Mouse (Mus musculus): ENCODE results near the gene Vps11. TPM values are rescaled to one million over a fixed set of nuclear protein-coding genes. Genes with fewer than 3 reads are reported as not detected.
A peak's percentile ranks its signal among the peaks of the same experiment; 100 is the strongest.

The Vps11 gene
- polyA plus RNA-seq, 1 experiment from 2014 or later: 14.4 TPM

GRCm38 (mm10) chr9:44352337-44352736 is 9.1 kb downstream of the Vps11 start:
- Histone ChIP-seq H3K4me1 (ENCODE audit: control insufficient read depth, low read depth, low read length) (peaks cover 4% of the 10 kb centered on the region), H3K36me3 (ENCODE audit: control insufficient read depth, insufficient read depth) (peaks cover 83% of the 10 kb centered on the region), H3K9ac (ENCODE audit: low read depth, low read length) (no peak overlapping the region), H3K4me2 (ENCODE audit: low read depth, low read length) (no peak overlapping the region), H3K4me3 (ENCODE audit: low read depth, low read length) (no peak overlapping the region), H3K9me3 (replicated peaks; ENCODE audit: control insufficient read depth, low read length) (no peaks in the 10 kb centered on the region), H3K27ac (ENCODE audit: low read length) (no peak overlapping the region), H3K27me3 (ENCODE audit: control insufficient read depth, insufficient read depth, low read depth, low read length) (no peaks in the 10 kb centered on the region)
- ATAC-seq (ENCODE audit: low read depth): no peak
- 78% methylated on average over 10 of the region's 10 CpGs for WGBS (ENCODE audit: insufficient replicate concordance)

DNA sequence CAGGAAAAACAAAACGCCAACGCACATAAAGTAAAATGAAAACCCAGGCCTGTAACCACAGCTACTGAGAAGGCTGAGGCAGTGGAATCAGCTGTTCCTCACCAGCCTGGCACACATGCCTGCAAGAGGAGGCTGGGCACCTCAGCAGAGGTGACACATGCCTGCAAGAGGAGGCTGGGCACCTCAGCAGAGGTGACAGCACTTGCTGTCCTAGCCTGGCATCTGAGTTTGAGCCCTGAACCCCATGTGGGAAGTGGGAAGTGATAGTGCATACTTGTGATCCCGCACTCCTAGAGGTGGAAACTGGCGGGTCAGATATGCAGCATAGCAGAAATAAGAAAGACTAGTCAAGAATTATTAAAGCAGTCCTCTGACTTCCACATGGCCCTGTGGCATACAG is 10.1 kb downstream of the Vps11 start:
- Histone ChIP-seq H3K4me1 (ENCODE audit: control insufficient read depth, low read depth, low read length) (peaks cover 4% of the 10 kb centered on the region), H3K4me2 (ENCODE audit: low read depth, low read length) (no peak overlapping the region), H3K27me3 (ENCODE audit: control insufficient read depth, insufficient read depth, low read depth, low read length) (no peaks in the 10 kb centered on the region), H3K36me3 (ENCODE audit: control insufficient read depth, insufficient read depth) (peaks cover 78% of the 10 kb centered on the region), H3K4me3 (ENCODE audit: low read depth, low read length) (no peak overlapping the region), H3K9ac (ENCODE audit: low read depth, low read length) (no peak overlapping the region), H3K27ac (ENCODE audit: low read length) (no peak overlapping the region), H3K9me3 (replicated peaks; ENCODE audit: control insufficient read depth, low read length) (no peaks in the 10 kb centered on the region)
- no peak for ATAC-seq (ENCODE audit: low read depth)
- 86% methylated on average over 4 of the region's 4 CpGs for WGBS (ENCODE audit: insufficient replicate concordance)

- Histone ChIP-seq H3K4me1 (ENCODE audit: control insufficient read depth, low read depth, low read length) (peaks cover 13% of the 10 kb centered on the region), H3K36me3 (ENCODE audit: control insufficient read depth, insufficient read depth) (peaks cover 50% of the 10 kb centered on the region), H3K4me2 (ENCODE audit: low read depth, low read length) (no peak overlapping the region), H3K27me3 (ENCODE audit: control insufficient read depth, insufficient read depth, low read depth, low read length) (no peaks in the 10 kb centered on the region), H3K4me3 (ENCODE audit: low read depth, low read length) (no peak overlapping the region), H3K9ac (ENCODE audit: low read depth, low read length) (no peak overlapping the region), H3K27ac (ENCODE audit: low read length) (no peak overlapping the region), H3K9me3 (replicated peaks; ENCODE audit: control insufficient read depth, low read length) (no peaks in the 10 kb centered on the region)
- WGBS (ENCODE audit: insufficient replicate concordance): 92% methylated on average over 4 of the region's 4 CpGs
- no peak for ATAC-seq (ENCODE audit: low read depth)
These were observed 12.9 kb downstream of the Vps11 start for GRCm38 (mm10) chr9:44348546-44348945.

- H3K4me1 ChIP-seq (ENCODE audit: control insufficient read depth, low read depth, low read length): peaks cover 17% of the 10 kb centered on the region
- no peaks in the 10 kb centered on the region for H3K9me3 ChIP-seq (replicated peaks; ENCODE audit: control insufficient read depth, low read length)
- H3K9ac ChIP-seq (ENCODE audit: low read depth, low read length): no peak overlapping the region
- no peak overlapping the region; the same call in 1 of the 2 replicates for H3K27ac ChIP-seq (ENCODE audit: low read length)
- H3K27me3 ChIP-seq (ENCODE audit: control insufficient read depth, insufficient read depth, low read depth, low read length): no peaks in the 10 kb centered on the region
- WGBS (ENCODE audit: insufficient replicate concordance): 76% methylated on average over 4 of the region's 4 CpGs
- H3K4me3 ChIP-seq (ENCODE audit: low read depth, low read length): no peak overlapping the region
- no peak overlapping the region for H3K4me2 ChIP-seq (ENCODE audit: low read depth, low read length)
- peaks cover 42% of the 10 kb centered on the region for H3K36me3 ChIP-seq (ENCODE audit: control insufficient read depth, insufficient read depth)
- no peak for ATAC-seq (ENCODE audit: low read depth)
These were observed 13.8 kb downstream of the Vps11 start for GRCm38 (mm10) chr9:44347621-44348020.

- Histone ChIP-seq H3K9me3 (replicated peaks; ENCODE audit: control insufficient read depth, low read length) (no peaks in the 10 kb centered on the region), H3K4me2 (ENCODE audit: low read depth, low read length) (no peak overlapping the region), H3K27ac (ENCODE audit: low read length) (no peak overlapping the region), H3K4me3 (ENCODE audit: low read depth, low read length) (no peak overlapping the region), H3K4me1 (ENCODE audit: control insufficient read depth, low read depth, low read length) (peaks cover 18% of the 10 kb centered on the region), H3K9ac (ENCODE audit: low read depth, low read length) (no peak overlapping the region), H3K36me3 (ENCODE audit: control insufficient read depth, insufficient read depth) (peaks cover 38% of the 10 kb centered on the region), H3K27me3 (ENCODE audit: control insufficient read depth, insufficient read depth, low read depth, low read length) (no peaks in the 10 kb centered on the region)
- WGBS (ENCODE audit: insufficient replicate concordance): 82% methylated on average over 9 of the region's 9 CpGs
- no peak for ATAC-seq (ENCODE audit: low read depth)
These were observed 14.3 kb downstream of the Vps11 start for GRCm38 (mm10) chr9:44347166-44347565.

GRCm38 (mm10) chr9:44345570-44346433 is 15.7 kb downstream of the Vps11 start:
- no peak overlapping the region for H3K4me2 ChIP-seq (ENCODE audit: low read depth, low read length)
- H3K27ac ChIP-seq (ENCODE audit: low read length): peak overlapping the region; percentile 99; the same call in 1 of the 2 replicates
- peaks cover 42% of the 10 kb centered on the region for H3K36me3 ChIP-seq (ENCODE audit: control insufficient read depth, insufficient read depth)
- 69% methylated on average over 6 of the region's 6 CpGs for WGBS (ENCODE audit: insufficient replicate concordance)
- H3K27me3 ChIP-seq (ENCODE audit: control insufficient read depth, insufficient read depth, low read depth, low read length): no peaks in the 10 kb centered on the region
- H3K4me3 ChIP-seq (ENCODE audit: low read depth, low read length): no peak overlapping the region
- ATAC-seq (ENCODE audit: low read depth): no peak
- peaks cover 20% of the 10 kb centered on the region for H3K4me1 ChIP-seq (ENCODE audit: control insufficient read depth, low read depth, low read length)
- no peaks in the 10 kb centered on the region for H3K9me3 ChIP-seq (replicated peaks; ENCODE audit: control insufficient read depth, low read length)
- H3K9ac ChIP-seq (ENCODE audit: low read depth, low read length): no peak overlapping the region

- H3K36me3 ChIP-seq (ENCODE audit: control insufficient read depth, insufficient read depth): peaks cover 45% of the 10 kb centered on the region
- H3K27me3 ChIP-seq (ENCODE audit: control insufficient read depth, insufficient read depth, low read depth, low read length): no peaks in the 10 kb centered on the region
- peak within 1 kb of the TSS; percentile 85 for H3K4me3 ChIP-seq (ENCODE audit: low read depth, low read length)
- H3K4me2 ChIP-seq (ENCODE audit: low read depth, low read length): peak within 1 kb of the TSS; percentile 84
- H3K9ac ChIP-seq (ENCODE audit: low read depth, low read length): peak within 1 kb of the TSS; percentile 83
- peak; percentile 80 for ATAC-seq (ENCODE audit: low read depth)
- no peaks in the 10 kb centered on the region for H3K9me3 ChIP-seq (replicated peaks; ENCODE audit: control insufficient read depth, low read length)
- peak within 1 kb of the TSS; percentile 99 for H3K27ac ChIP-seq (ENCODE audit: low read length)
- H3K4me1 ChIP-seq (ENCODE audit: control insufficient read depth, low read depth, low read length): peaks cover 20% of the 10 kb centered on the region
- under 1% methylated on average over 39 of the region's 39 CpGs for WGBS (ENCODE audit: insufficient replicate concordance)
These were observed 17.6 kb downstream of the Vps11 start, which contains the start of gene Hmbs for GRCm38 (mm10) chr9:44343781-44344421. TSS of gene Hmbs (minus strand) at chr9:44344228.

GRCm38 (mm10) chr9:44343290-44343689 is 18.2 kb downstream of the Vps11 start:
- no peaks in the 10 kb centered on the region for H3K27me3 ChIP-seq (ENCODE audit: control insufficient read depth, insufficient read depth, low read depth, low read length)
- peaks cover 20% of the 10 kb centered on the region for H3K4me1 ChIP-seq (ENCODE audit: control insufficient read depth, low read depth, low read length)
- H3K4me2 ChIP-seq (ENCODE audit: low read depth, low read length): peak overlapping the region; percentile 84
- peak overlapping the region; percentile 99 for H3K27ac ChIP-seq (ENCODE audit: low read length)
- WGBS (ENCODE audit: insufficient replicate concordance): 1% methylated on average over 6 of the region's 6 CpGs
- H3K36me3 ChIP-seq (ENCODE audit: control insufficient read depth, insufficient read depth): peaks cover 45% of the 10 kb centered on the region
- peak overlapping the region; percentile 83 for H3K9ac ChIP-seq (ENCODE audit: low read depth, low read length)
- peak overlapping the region; percentile 85 for H3K4me3 ChIP-seq (ENCODE audit: low read depth, low read length)
- ATAC-seq (ENCODE audit: low read depth): peak; percentile 76
- no peaks in the 10 kb centered on the region for H3K9me3 ChIP-seq (replicated peaks; ENCODE audit: control insufficient read depth, low read length)

DNA sequence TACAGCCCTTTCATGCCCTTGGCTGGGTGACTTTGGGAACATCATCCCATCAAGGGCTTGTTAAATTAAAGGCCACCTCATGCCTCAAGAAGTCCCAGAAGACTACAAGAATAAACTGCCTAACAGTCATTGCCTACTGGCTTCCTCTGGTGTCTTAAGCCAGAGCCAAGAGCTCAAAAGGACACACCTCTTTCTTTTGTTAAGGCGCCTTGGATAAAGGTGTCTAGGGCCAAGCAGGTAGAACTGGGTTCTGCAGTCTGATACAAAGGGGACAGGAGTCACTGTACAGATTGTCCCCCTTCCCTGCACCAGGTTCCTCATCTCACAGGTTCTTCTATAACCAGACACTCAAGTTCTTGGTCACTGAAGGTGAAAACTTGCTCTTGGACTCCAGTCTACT is 18.9 kb downstream of the Vps11 start:
- Histone ChIP-seq H3K27ac (ENCODE audit: low read length) (peak overlapping the region; percentile 99), H3K4me3 (ENCODE audit: low read depth, low read length) (peak overlapping the region; percentile 85), H3K9me3 (replicated peaks; ENCODE audit: control insufficient read depth, low read length) (no peaks in the 10 kb centered on the region), H3K36me3 (ENCODE audit: control insufficient read depth, insufficient read depth) (peaks cover 45% of the 10 kb centered on the region), H3K27me3 (ENCODE audit: control insufficient read depth, insufficient read depth, low read depth, low read length) (no peaks in the 10 kb centered on the region), H3K4me2 (ENCODE audit: low read depth, low read length) (peak overlapping the region; percentile 84), H3K4me1 (ENCODE audit: control insufficient read depth, low read depth, low read length) (peaks cover 24% of the 10 kb centered on the region), H3K9ac (ENCODE audit: low read depth, low read length) (peak overlapping the region; percentile 83)
- ATAC-seq (ENCODE audit: low read depth): peak; percentile 0; the same call in 1 of the 2 replicates
- 40% methylated on average over 1 of the region's 1 CpGs for WGBS (ENCODE audit: insufficient replicate concordance)

All from liver, embryonic 16.5 days (tissue).